ENCODE assay signal across 8 mouse cellular contexts in the genomic region with DNA sequence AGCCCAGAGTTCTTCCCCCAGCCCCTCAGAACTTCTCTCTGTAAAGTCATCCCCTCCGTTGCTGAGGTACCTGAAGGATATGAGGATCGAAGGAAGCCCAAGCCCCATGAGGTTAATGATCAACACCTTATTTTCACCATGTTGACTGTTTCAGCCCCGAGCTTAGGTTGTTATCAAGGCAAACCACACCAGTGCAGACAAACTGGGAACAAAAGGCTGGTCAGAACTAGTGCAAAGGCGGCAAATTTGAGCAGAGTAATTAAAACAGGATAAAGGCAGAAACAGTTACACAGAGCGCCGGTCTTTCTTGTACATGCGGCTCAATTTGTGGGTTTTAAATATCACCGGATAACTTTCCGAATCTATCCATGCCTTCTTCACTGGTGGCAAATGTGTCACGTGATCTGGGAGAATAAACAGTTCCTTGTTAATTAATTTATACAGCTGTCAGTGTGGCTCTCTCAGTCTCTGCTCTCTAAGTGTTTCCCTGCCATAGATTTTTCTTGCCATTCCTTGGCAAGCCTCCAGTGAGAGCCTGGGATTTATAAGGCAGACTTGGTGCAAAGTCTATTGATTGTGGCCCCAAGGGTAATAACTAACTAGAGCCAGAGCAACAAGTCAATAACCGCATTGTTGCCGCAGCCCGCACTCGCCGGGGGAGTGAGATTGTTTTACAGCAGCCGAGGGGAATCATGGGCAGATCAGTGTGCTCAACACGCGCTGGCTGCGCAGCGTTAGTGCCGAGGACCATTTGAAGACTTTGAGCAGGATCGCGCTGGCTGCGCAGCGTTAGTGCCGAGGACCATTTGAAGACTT.
A peak's percentile ranks its signal among the peaks of the same experiment; 100 is the strongest.
DNase-seq lines count a peak whose midpoint lies in the region; ATAC-seq lines count a peak whose summit lies in the region.

No protein-coding gene starts in this region.

- 24% methylated on average over 26 of the region's 26 CpGs for WGBS in embryonic facial prominence, embryonic 14.5 days

- no peaks in the 10 kb centered on the region for H3K27me3 ChIP-seq in embryonic facial prominence, embryonic 14.5 days (replicated peaks; ENCODE audit: control insufficient read depth, insufficient read depth, low read length)

- H3K4me2 ChIP-seq in embryonic facial prominence, embryonic 14.5 days (ENCODE audit: low read depth, low read length) = peak overlapping the region; percentile 40

- no peaks in the 10 kb centered on the region for H3K9me3 ChIP-seq in embryonic facial prominence, embryonic 14.5 days (ENCODE audit: control insufficient read depth, low read length)

- peaks cover 26% of the 10 kb centered on the region for H3K4me1 ChIP-seq in embryonic facial prominence, embryonic 14.5 days (ENCODE audit: control insufficient read depth, insufficient read depth, low read length)

- no peak overlapping the region for H3K9ac ChIP-seq in embryonic facial prominence, embryonic 14.5 days (ENCODE audit: low read depth, low read length)

- intact Hi-C loops in left cerebral cortex, postnatal 10 days (cut with DNase I) = no loop called here
- intact Hi-C loops in left cerebral cortex, postnatal 36 days (cut with DNase I) = no loop called here

- 0 out of 2 replicates have a peak overlapping the region, but pooled peaks have one; percentile 25 for H3K27ac ChIP-seq in embryonic facial prominence, embryonic 14.5 days (replicated peaks; ENCODE audit: low read depth, low read length)

- peak; percentile 70 for ATAC-seq in embryonic facial prominence, embryonic 14.5 days (ENCODE audit: low read depth)

- peak; percentile 13 to 30 for DNase-seq in left cerebral cortex, postnatal 10 days (ENCODE audit: extremely low spot score in 1 of 2, low spot score in 2 of 2)
- no peak for DNase-seq in left cerebral cortex, postnatal 36 days (ENCODE audit: low spot score in 2 of 2)
- peak; percentile 93 for DNase-seq in embryonic facial prominence, embryonic 14.5 days (ENCODE audit: low spot score)
- DNase-seq in kidney, adult 8-10 months = peak; percentile 75 to 82
- DNase-seq in mesoderm, embryonic 11.5 days (ENCODE audit: low read depth, low spot score) = peak; percentile 73
- no peak for DNase-seq in B cell, adult 2 months
- no peak for DNase-seq in ovary, adult 18-20 months (ENCODE audit: low spot score)
- no peak for DNase-seq in right cerebral cortex, adult 2 months (ENCODE audit: low spot score in 2 of 2)

- no peaks in the 10 kb centered on the region for H3K36me3 ChIP-seq in embryonic facial prominence, embryonic 14.5 days (ENCODE audit: control insufficient read depth, insufficient read depth, low read length)

- no peak overlapping the region for H3K4me3 ChIP-seq in embryonic facial prominence, embryonic 14.5 days (ENCODE audit: low read depth, low read length)

Comparison
In these comparisons a context has a peak if more than half of its experiments do, and no peak if none do; other contexts are left out.
1. DNase-seq: peak in left cerebral cortex, postnatal 10 days (2 of 2), embryonic facial prominence, embryonic 14.5 days (single experiment), kidney, adult 8-10 months (2 of 2) and mesoderm, embryonic 11.5 days (single experiment); none in left cerebral cortex, postnatal 36 days (0 of 2), B cell, adult 2 months (0 of 2), ovary, adult 18-20 months (single experiment) and right cerebral cortex, adult 2 months (0 of 2).